Mouse (Mus musculus) ES-E14 (cell line): ENCODE measurements around the gene Telo2. TPM values are rescaled to one million over a fixed set of nuclear protein-coding genes. Genes with fewer than 3 reads are reported as not detected.

Source experiments
- DNase-seq: peaks from one replicate; pipeline ENCODE4 v3.0.0-alpha.2; 2013; ENCODE audit warnings: low read depth, low spot score
- H3K27ac ChIP-seq: 2 replicates; pipeline ENCODE4 v1.5.1; 2012; ENCODE audit warnings: low read depth, mild to moderate bottlenecking, low read length, moderate library complexity, mixed read lengths; ENCODE audit not compliant: poor library complexity, insufficient read depth, severe bottlenecking
- H3K36me3 ChIP-seq: 2 replicates; pipeline ENCODE4 v1.6.1; 2012; ENCODE audit warnings: mild to moderate bottlenecking, low read length, moderate library complexity, mixed read lengths; ENCODE audit not compliant: control insufficient read depth, poor library complexity, insufficient read depth, severe bottlenecking
- H3K4me1 ChIP-seq, 2 experiments: fragments of 150-350 bp in 1 of 2; sonication (generic) in 1 of 2; 2 replicates each; pipeline ENCODE4 v1.6.1; 2012; ENCODE audit warnings: low read length in 2 of 2, mild to moderate bottlenecking in 1 of 2, mixed read lengths in 1 of 2; ENCODE audit not compliant: control insufficient read depth in 2 of 2, insufficient read depth in 2 of 2, poor library complexity in 1 of 2
- H3K4me3 ChIP-seq, 2 experiments: fragments of 150-350 bp in 1 of 2; sonication (generic) in 1 of 2; 2 replicates each; pipeline ENCODE4 v1.5.1; 2012; ENCODE audit warnings: low read length in 2 of 2, low read depth in 1 of 2, mild to moderate bottlenecking in 1 of 2, mixed read lengths in 1 of 2; ENCODE audit not compliant: insufficient read depth in 1 of 2, poor library complexity in 1 of 2, severe bottlenecking in 1 of 2
- H3K9ac ChIP-seq: 2 replicates; pipeline ENCODE4 v1.6.1; 2012; ENCODE audit warnings: low read depth, mild to moderate bottlenecking, low read length, mixed read lengths; ENCODE audit not compliant: poor library complexity, insufficient read depth, severe bottlenecking
- H3K9me3 ChIP-seq: fragments of 150-350 bp; sonication (generic); 2 replicates; pipeline ENCODE4 v1.6.1; 2012; ENCODE audit warnings: low read depth, mild to moderate bottlenecking, low read length; ENCODE audit not compliant: control insufficient read depth, insufficient read depth
- CHD2 ChIP-seq: IDR thresholded peaks from 2 replicates; pipeline ENCODE4 v1.6.1; 2014; ENCODE audit warnings: mild to moderate bottlenecking, low read depth, low read length, inconsistent platforms
- HCFC1 ChIP-seq: IDR thresholded peaks from 2 replicates; pipeline ENCODE4 v1.6.1; 2012; ENCODE audit warnings: low read length, inconsistent platforms, borderline replicate concordance; ENCODE audit not compliant: insufficient read depth
- MAFK ChIP-seq: IDR thresholded peaks from 2 replicates; pipeline ENCODE4 v1.6.1; 2014; ENCODE audit warnings: mild to moderate bottlenecking, low read depth, low read length, inconsistent platforms; ENCODE audit not compliant: insufficient read depth
- ZC3H11A ChIP-seq: IDR thresholded peaks from 2 replicates; pipeline ENCODE4 v1.6.1; 2012; ENCODE audit warnings: low read depth, mild to moderate bottlenecking, inconsistent platforms, low read length, borderline replicate concordance
- ZNF384 ChIP-seq: IDR thresholded peaks from 2 replicates; pipeline ENCODE4 v1.6.1; 2012; ENCODE audit warnings: low read depth, low read length, inconsistent platforms
- in situ Hi-C, 2 experiments: fragments of 600-800 bp; cut with MboI; formaldehyde crosslinking; loops; one replicate each; pipeline ENCODE4 v1.15.1; 2025; ENCODE audit warnings: low sequenced_read_pairs in 2 of 2, inconsistent platforms in 1 of 2; ENCODE audit not compliant: unreplicated experiment in 2 of 2
- total RNA-seq: library from RNA; depleted of rRNA; stranded (reverse); fragments of 300-350 nt; gene quantifications from 2 replicates; pipeline ENCODE4 v1.2.3, GENCODE M21; 2012; rRNA removed

The Telo2 gene
- total RNA-seq, 1 experiment: 34.2 TPM

DNA sequence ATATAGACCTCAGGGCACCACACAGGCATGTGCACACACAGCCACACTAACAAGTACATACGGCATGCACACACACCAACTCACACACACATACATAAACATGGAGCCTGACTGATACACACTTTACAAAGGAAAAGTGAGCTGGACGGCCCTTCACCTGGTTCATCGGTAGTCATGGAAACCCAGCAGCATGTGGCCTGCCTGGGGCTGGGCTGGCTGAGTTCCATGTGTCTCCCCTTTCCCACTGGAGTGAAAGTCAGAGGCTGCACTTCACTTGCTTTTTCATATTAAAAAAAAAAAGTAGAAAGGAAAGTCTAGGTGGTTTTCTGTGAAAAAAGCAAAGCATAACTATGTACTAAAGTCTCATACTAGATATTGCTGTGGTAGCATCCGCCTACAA, 52.5 kb downstream of the Telo2 start:
- H3K4me1 ChIP-seq: no peaks in the 10 kb centered on the region
- no peak for DNase-seq
- no peak overlapping the region for H3K4me3 ChIP-seq
- no peak overlapping the region for H3K27ac ChIP-seq
- H3K36me3 ChIP-seq: peaks cover 2% of the 10 kb centered on the region; the same call in 1 of the 2 replicates
- in situ Hi-C loops: no loop called here
- H3K9ac ChIP-seq: no peak overlapping the region
- H3K9me3 ChIP-seq: no peaks in the 10 kb centered on the region
- no peak for TF ChIP-seq ZNF384
- no peak for TF ChIP-seq HCFC1
- TF ChIP-seq CHD2: no peak
- no peak for TF ChIP-seq MAFK
- no peak for TF ChIP-seq ZC3H11A

DNA sequence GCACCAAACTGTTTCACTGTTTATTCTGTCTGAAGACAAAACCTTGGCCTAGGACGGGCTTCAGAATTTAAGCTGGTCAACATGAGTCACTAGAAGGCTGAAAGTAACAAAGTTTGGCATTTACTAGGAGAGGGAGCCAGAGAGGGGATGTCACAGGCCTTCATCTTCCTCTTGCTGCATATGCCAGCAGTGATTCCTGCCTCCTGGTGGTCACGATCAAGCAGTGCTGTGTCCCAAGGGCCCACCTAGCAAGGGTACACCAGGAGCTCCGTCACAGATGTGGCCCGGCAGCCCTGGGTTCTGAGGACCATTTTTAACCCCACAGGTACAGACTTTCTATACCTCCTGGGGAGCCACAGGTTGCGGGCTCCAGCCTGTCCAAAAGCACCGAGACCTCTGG, 58.7 kb downstream of the Telo2 start:
- TF ChIP-seq ZC3H11A (no peak), CHD2 (no peak), MAFK (no peak), ZNF384 (no peak), HCFC1 (no peak)
- Histone ChIP-seq H3K9me3 (no peaks in the 10 kb centered on the region), H3K27ac (no peak overlapping the region), H3K4me1 (no peaks in the 10 kb centered on the region), H3K4me3 (no peak overlapping the region), H3K36me3 (peaks cover 2% of the 10 kb centered on the region; the same call in 1 of the 2 replicates), H3K9ac (no peak overlapping the region)
- in situ Hi-C loops: no loop called here
- no peak for DNase-seq

DNA sequence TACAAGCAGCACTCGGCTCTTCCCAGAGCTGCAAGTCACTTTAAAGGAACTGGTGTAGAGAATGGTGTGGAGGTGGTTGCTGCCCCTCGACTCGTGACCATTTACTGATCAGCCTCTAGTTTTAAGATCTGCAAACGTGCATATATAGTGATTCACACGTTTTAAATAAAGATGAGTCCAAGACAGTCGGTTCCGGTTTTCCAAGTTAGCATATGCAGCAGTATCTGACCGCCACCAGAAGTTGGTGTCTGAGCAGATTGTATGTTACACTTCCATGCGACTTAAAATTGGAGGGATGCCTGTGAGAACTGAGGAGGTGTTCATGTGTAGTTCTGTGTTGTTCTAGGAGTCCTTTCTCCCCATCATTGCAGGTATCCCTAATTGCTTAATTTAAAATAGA, 62.5 kb downstream of the Telo2 start:
- Histone ChIP-seq H3K9me3 (no peaks in the 10 kb centered on the region), H3K4me3 (no peak overlapping the region), H3K4me1 (no peaks in the 10 kb centered on the region), H3K36me3 (peaks cover 2% of the 10 kb centered on the region; the same call in 1 of the 2 replicates), H3K9ac (no peak overlapping the region), H3K27ac (no peak overlapping the region)
- DNase-seq: no peak
- TF ChIP-seq MAFK: no peak
- TF ChIP-seq CHD2: no peak
- in situ Hi-C loops: no loop called here

Other genes starting within 250 kb of the Telo2 start
- 2.5 and 5.8 TPM in 2 replicates for gene Igfals, start 250.0 kb downstream of the Telo2 start, total RNA-seq
- gene Nubp2, start 229.6 kb downstream of the Telo2 start, total RNA-seq: 85.8 and 118 TPM in 2 replicates
- 34.2 and 37.1 TPM in 2 replicates for gene Spsb3, start 229.3 kb downstream of the Telo2 start, total RNA-seq
- 21.8 and 33.7 TPM in 2 replicates for gene Eme2, start 220.9 kb downstream of the Telo2 start, total RNA-seq
- gene Mrps34, start 220.9 kb downstream of the Telo2 start, total RNA-seq: 36.1 and 39.6 TPM in 2 replicates
- gene Nme3, start 219.5 kb downstream of the Telo2 start, total RNA-seq: 59.4 and 84.1 TPM in 2 replicates
- 55.7 and 63.7 TPM in 2 replicates for gene Mapk8ip3, start 179.0 kb downstream of the Telo2 start, total RNA-seq
- 90.3 and 105 TPM in 2 replicates for gene Jpt2, start 155.3 kb downstream of the Telo2 start, total RNA-seq
- 9.1 and 11.6 TPM in 2 replicates for gene Cramp1l, start 100.2 kb downstream of the Telo2 start, total RNA-seq
- gene Ift140, start 99.9 kb downstream of the Telo2 start, total RNA-seq: 8.1 and 12.1 TPM in 2 replicates
- 0.32 and 0.62 TPM in 2 replicates for gene Tmem204, start 32.4 kb downstream of the Telo2 start, total RNA-seq
- gene Ptx4, start 4.8 kb upstream of the Telo2 start, total RNA-seq: not detected in 2 replicates
- 35.0 and 62.4 TPM in 2 replicates for gene Clcn7, start 17.4 kb upstream of the Telo2 start, total RNA-seq
- gene Ccdc154, start 46.5 kb upstream of the Telo2 start, total RNA-seq: 0.18 and 0.32 TPM in 2 replicates
- not detected in 2 replicates for gene Gm38655, start 59.5 kb upstream of the Telo2 start, total RNA-seq
- 22.8 and 25.5 TPM in 2 replicates for gene BC003965, start 68.6 kb upstream of the Telo2 start, total RNA-seq
- gene Unkl, start 72.4 kb upstream of the Telo2 start, total RNA-seq: 12.4 and 14.8 TPM in 2 replicates
- 17.3 and 28.5 TPM in 2 replicates for gene Gnptg, start 124.2 kb upstream of the Telo2 start, total RNA-seq
- 32.3 and 34.9 TPM in 2 replicates for gene Tsr3, start 124.2 kb upstream of the Telo2 start, total RNA-seq
- 1.4 and 1.9 TPM in 2 replicates for gene Baiap3, start 140.4 kb upstream of the Telo2 start, total RNA-seq
- gene Ube2i, start 158.7 kb upstream of the Telo2 start, total RNA-seq: 427 and 443 TPM in 2 replicates
- gene Prss34, start 182.4 kb upstream of the Telo2 start, total RNA-seq: not detected in 2 replicates
- gene Prss28, start 192.7 kb upstream of the Telo2 start, total RNA-seq: not detected in 2 replicates
- gene Prss29, start 202.7 kb upstream of the Telo2 start, total RNA-seq: not detected in 2 replicates
- not detected in 2 replicates for gene Tpsab1, start 229.6 kb upstream of the Telo2 start, total RNA-seq